8 mouse cellular contexts compared by ENCODE assay signal in genomic region chr15:102398629-102399028, GRCm38 (mm10). TPM values are rescaled to one million over a fixed set of nuclear protein-coding genes. Genes with fewer than 3 reads are reported as not detected.
DNase-seq lines count a peak whose midpoint lies in the region; ATAC-seq and TF ChIP-seq lines count a peak whose summit lies in the region.

No protein-coding gene starts in this region.

- WGBS in forebrain, embryonic 13.5 days: 21% methylated on average over 5 of the region's 5 CpGs
- WGBS in forebrain, postnatal 0 days: 32% methylated on average over 5 of the region's 5 CpGs
- 32% methylated on average over 5 of the region's 5 CpGs for WGBS in neural tube, embryonic 12.5 days

- no peak for TF ChIP-seq CTCF in forebrain, postnatal 0 days (IDR thresholded peaks at IDR 0.05; ENCODE audit: low read depth)

- peak overlapping the region; percentile 81; the same call in 1 of the 2 replicates for H3K4me2 ChIP-seq in forebrain, embryonic 13.5 days
- H3K4me2 ChIP-seq in forebrain, postnatal 0 days (ENCODE audit: low read depth): no peak overlapping the region
- H3K4me2 ChIP-seq in neural tube, embryonic 12.5 days (replicated peaks): peak overlapping the region; percentile 78; the same call in 1 of the 2 replicates

- no peaks in the 10 kb centered on the region for H3K36me3 ChIP-seq in forebrain, embryonic 13.5 days (ENCODE audit: poor library complexity, severe bottlenecking)
- no peaks in the 10 kb centered on the region for H3K36me3 ChIP-seq in forebrain, postnatal 0 days (ENCODE audit: insufficient read depth)
- H3K36me3 ChIP-seq in neural tube, embryonic 12.5 days: no peaks in the 10 kb centered on the region

- no peak for DNase-seq in forebrain, postnatal 0 days
- no peak for DNase-seq in neural tube, embryonic 10.5 days (ENCODE audit: extremely low spot score, low spot score)
- DNase-seq in kidney, postnatal 4 days: peak; percentile 45 to 60
- DNase-seq in testis, postnatal 10 days (ENCODE audit: low spot score): peak; percentile 58
- DNase-seq in thymus, postnatal 0 days (ENCODE audit: low spot score): no peak
- no peak for DNase-seq in urinary bladder, postnatal 25 days (ENCODE audit: low spot score)

- no peak for ATAC-seq in forebrain, embryonic 13.5 days
- ATAC-seq in forebrain, postnatal 0 days: no peak
- no peak for ATAC-seq in neural tube, embryonic 12.5 days (ENCODE audit: low FRiP score, low read depth)

- H3K9me3 ChIP-seq in forebrain, embryonic 13.5 days (replicated peaks): no peaks in the 10 kb centered on the region
- no peaks in the 10 kb centered on the region for H3K9me3 ChIP-seq in forebrain, postnatal 0 days (ENCODE audit: low read length)
- H3K9me3 ChIP-seq in neural tube, embryonic 12.5 days: no peaks in the 10 kb centered on the region

- H3K27ac ChIP-seq in forebrain, embryonic 13.5 days: no peak overlapping the region
- H3K27ac ChIP-seq in forebrain, postnatal 0 days (ENCODE audit: low read depth, low read length): no peak overlapping the region
- no peak overlapping the region for H3K27ac ChIP-seq in neural tube, embryonic 12.5 days

- H3K4me3 ChIP-seq in forebrain, embryonic 13.5 days: no peak overlapping the region
- no peak overlapping the region for H3K4me3 ChIP-seq in forebrain, postnatal 0 days (ENCODE audit: low read depth, low read length)
- H3K4me3 ChIP-seq in neural tube, embryonic 12.5 days: no peak overlapping the region

- no peaks in the 10 kb centered on the region for H3K27me3 ChIP-seq in forebrain, embryonic 13.5 days
- H3K27me3 ChIP-seq in forebrain, postnatal 0 days (ENCODE audit: insufficient read depth, low read length): no peaks in the 10 kb centered on the region
- H3K27me3 ChIP-seq in neural tube, embryonic 12.5 days (replicated peaks): no peaks in the 10 kb centered on the region

- no peak overlapping the region for H3K9ac ChIP-seq in forebrain, embryonic 13.5 days
- H3K9ac ChIP-seq in forebrain, postnatal 0 days: no peak overlapping the region
- no peak overlapping the region for H3K9ac ChIP-seq in neural tube, embryonic 12.5 days

- H3K4me1 ChIP-seq in forebrain, embryonic 13.5 days: peaks cover 18% of the 10 kb centered on the region
- peaks cover 4% of the 10 kb centered on the region; the same call in 1 of the 2 replicates for H3K4me1 ChIP-seq in forebrain, postnatal 0 days (ENCODE audit: insufficient read depth)
- H3K4me1 ChIP-seq in neural tube, embryonic 12.5 days: peaks cover 8% of the 10 kb centered on the region

RNA-seq across cellular contexts. Expression of gene Sp1, which starts 7.3 kb away (rescaled TPM):
- polyA plus RNA-seq in forebrain, embryonic 13.5 days (2015; fragmentation: Nextera tagmentation; extraction: Ambion mirVana): 7.0 and 8.1 TPM in 2 replicates
- 16.4 and 22.5 TPM in 2 replicates for total RNA-seq in forebrain, postnatal 0 days (2014; rRNA removed)
- polyA plus RNA-seq in forebrain, postnatal 0 days (2015; fragmentation: Nextera tagmentation; extraction: Ambion mirVana): 2.0 and 2.6 TPM in 2 replicates
- polyA plus RNA-seq in neural tube, embryonic 12.5 days (2016; fragmentation: Nextera tagmentation; extraction: Ambion mirVana): 6.9 and 7.7 TPM in 2 replicates
- polyA plus RNA-seq in thymus, postnatal 0 days (2015; fragmentation: Nextera tagmentation; extraction: Ambion mirVana): 9.7 and 10.9 TPM in 2 replicates

RNA-seq across cellular contexts. Expression of gene Sp7, which starts 31.6 kb away (rescaled TPM):
- polyA plus RNA-seq in forebrain, embryonic 13.5 days (2015; fragmentation: Nextera tagmentation; extraction: Ambion mirVana): 0.15 and 0.18 TPM in 2 replicates
- 0.92 and 2.1 TPM in 2 replicates for total RNA-seq in forebrain, postnatal 0 days (2014; rRNA removed)
- 0.30 and 0.35 TPM in 2 replicates for polyA plus RNA-seq in forebrain, postnatal 0 days (2015; fragmentation: Nextera tagmentation; extraction: Ambion mirVana)
- polyA plus RNA-seq in neural tube, embryonic 12.5 days (2016; fragmentation: Nextera tagmentation; extraction: Ambion mirVana): 0.57 and 0.81 TPM in 2 replicates
- polyA plus RNA-seq in thymus, postnatal 0 days (2015; fragmentation: Nextera tagmentation; extraction: Ambion mirVana): 0.10 and 0.13 TPM in 2 replicates

RNA-seq across cellular contexts. Expression of gene Amhr2, which starts 46.5 kb away (rescaled TPM):
- polyA plus RNA-seq in forebrain, embryonic 13.5 days (2015; fragmentation: Nextera tagmentation; extraction: Ambion mirVana): 0.19 and 0.20 TPM in 2 replicates
- total RNA-seq in forebrain, postnatal 0 days (2014; rRNA removed): 0.38 and 1.1 TPM in 2 replicates
- polyA plus RNA-seq in forebrain, postnatal 0 days (2015; fragmentation: Nextera tagmentation; extraction: Ambion mirVana): 0.34 and 0.65 TPM in 2 replicates
- 0.23 TPM in 2 replicates for polyA plus RNA-seq in neural tube, embryonic 12.5 days (2016; fragmentation: Nextera tagmentation; extraction: Ambion mirVana)
- 1.8 and 2.1 TPM in 2 replicates for polyA plus RNA-seq in thymus, postnatal 0 days (2015; fragmentation: Nextera tagmentation; extraction: Ambion mirVana)

RNA-seq across cellular contexts. Expression of gene Aaas, which starts 48.1 kb away (rescaled TPM):
- 64.1 and 66.5 TPM in 2 replicates for polyA plus RNA-seq in forebrain, embryonic 13.5 days (2015; fragmentation: Nextera tagmentation; extraction: Ambion mirVana)
- total RNA-seq in forebrain, postnatal 0 days (2014; rRNA removed): 25.5 and 27.9 TPM in 2 replicates
- 31.6 and 33.4 TPM in 2 replicates for polyA plus RNA-seq in forebrain, postnatal 0 days (2015; fragmentation: Nextera tagmentation; extraction: Ambion mirVana)
- polyA plus RNA-seq in neural tube, embryonic 12.5 days (2016; fragmentation: Nextera tagmentation; extraction: Ambion mirVana): 51.3 and 53.2 TPM in 2 replicates
- 56.8 and 61.7 TPM in 2 replicates for polyA plus RNA-seq in thymus, postnatal 0 days (2015; fragmentation: Nextera tagmentation; extraction: Ambion mirVana)

Comparison
In these comparisons a context has a peak if more than half of its experiments do, and no peak if none do; other contexts are left out.
1. DNase-seq: peak in kidney, postnatal 4 days (2 of 2) and testis, postnatal 10 days (single experiment); none in forebrain, postnatal 0 days (single experiment), neural tube, embryonic 10.5 days (single experiment), thymus, postnatal 0 days (single experiment) and urinary bladder, postnatal 25 days (single experiment).